Mouse (Mus musculus) megakaryocyte, embryonic 14.5 days (primary cell): Measurements from ENCODE around the gene Zbtb20.

Experiments
- FLI1 ChIP-seq: IDR thresholded peaks from 2 replicates; pipeline ENCODE4 v1.6.1; 2012; ENCODE audit warnings: low read length, inconsistent platforms, mixed read lengths
- GATA1 ChIP-seq: IDR thresholded peaks from 3 replicates; pipeline ENCODE4 v1.6.1; 2012; ENCODE audit warnings: mixed read lengths, low read length, inconsistent platforms, borderline replicate concordance

DNA sequence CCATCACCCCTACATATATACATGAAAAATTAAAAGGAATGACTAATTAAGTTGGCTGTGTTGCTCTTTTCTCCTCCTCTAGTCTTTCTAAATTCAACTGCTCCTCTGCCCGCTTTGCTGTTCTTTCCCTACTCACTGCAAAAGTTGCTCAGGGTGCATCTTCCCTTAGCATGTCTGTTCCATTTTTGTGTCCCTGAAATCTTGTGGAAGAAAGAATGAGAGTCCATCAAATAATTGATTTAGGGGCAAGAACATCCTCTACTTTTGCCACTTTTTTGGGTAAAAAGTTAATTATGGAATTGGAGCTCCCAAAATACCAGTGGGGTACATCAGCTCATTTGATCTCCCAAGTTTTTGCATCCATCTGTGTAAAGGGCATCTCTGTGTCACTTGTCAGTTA is 628.9 kb downstream of the Zbtb20 start:
- TF ChIP-seq GATA1 = no peak
- TF ChIP-seq FLI1 = no peak
